Mouse (Mus musculus): ENCODE measurements around the gene Socs1. TPM values are rescaled to one million over a fixed set of nuclear protein-coding genes. Genes with fewer than 3 reads are reported as not detected.

Gene Socs1
- polyA plus RNA-seq, 1 experiment: 1.9 TPM

DNA sequence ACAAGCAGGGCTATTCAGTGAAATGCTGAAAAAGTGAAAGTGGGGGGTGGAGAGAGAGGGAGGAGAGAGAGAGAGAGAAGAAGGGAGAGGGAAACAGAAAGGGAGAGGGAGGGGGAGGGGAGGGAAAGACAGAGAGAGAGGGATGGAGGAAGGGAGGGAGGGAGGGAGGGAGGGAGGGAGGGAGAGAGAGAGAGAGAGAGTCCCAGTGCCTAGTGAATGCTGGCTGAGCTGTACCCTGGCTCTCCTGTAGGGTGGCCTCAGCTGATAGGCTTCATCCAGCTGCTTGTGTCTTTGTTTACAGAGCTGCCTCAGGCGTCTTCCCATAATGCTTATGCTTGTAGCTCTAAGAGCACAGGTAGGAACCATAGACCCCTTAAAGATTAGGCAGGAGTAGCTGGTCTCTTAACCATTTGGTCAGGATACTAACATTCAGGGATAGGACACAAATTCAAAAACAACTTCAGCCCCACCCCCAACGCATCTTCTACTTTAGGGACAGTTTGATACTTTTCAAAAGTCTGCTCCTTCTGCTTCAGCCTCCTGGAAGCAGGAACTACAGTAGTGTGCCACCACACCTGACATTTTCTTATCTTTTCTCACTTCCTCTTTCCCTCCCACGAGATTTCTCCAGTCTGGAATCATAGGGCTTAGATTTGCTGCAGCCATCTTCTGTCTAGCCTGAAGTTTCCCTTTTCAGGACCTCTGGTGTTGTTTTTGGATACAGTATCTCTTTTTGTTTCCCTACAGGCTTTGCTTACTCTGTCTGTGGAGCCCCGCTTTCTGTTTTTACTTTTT is 14.6 kb downstream of the Socs1 start:
- no peaks in the 10 kb centered on the region for H3K36me3 ChIP-seq (ENCODE audit: control insufficient read depth, insufficient read depth, low read length, poor library complexity, severe bottlenecking)
- no peaks in the 10 kb centered on the region for H3K4me1 ChIP-seq (ENCODE audit: control insufficient read depth, insufficient read depth, low read length)
- H3K27ac ChIP-seq (ENCODE audit: insufficient read depth, low read length): no peak overlapping the region
- H3K4me3 ChIP-seq (ENCODE audit: low read depth, low read length): no peak overlapping the region
- TF ChIP-seq CTCF (IDR thresholded peaks at IDR 0.05; ENCODE audit: low read depth, low read length): no peak
- TF ChIP-seq EP300 (IDR thresholded peaks at IDR 0.05; ENCODE audit: insufficient read depth, low read depth, low read length): no peak
- TF ChIP-seq POLR2A (IDR thresholded peaks at IDR 0.05; ENCODE audit: insufficient read depth, low read length): no peak
- no peaks in the 10 kb centered on the region for H3K9me3 ChIP-seq (replicated peaks; ENCODE audit: control insufficient read depth, insufficient read depth, low read length, poor library complexity, severe bottlenecking)
- H3K27me3 ChIP-seq (ENCODE audit: control insufficient read depth, insufficient read depth, low read length, poor library complexity, severe bottlenecking): no peaks in the 10 kb centered on the region
- H3K9ac ChIP-seq (ENCODE audit: low read depth, poor library complexity, severe bottlenecking): no peak overlapping the region

DNA sequence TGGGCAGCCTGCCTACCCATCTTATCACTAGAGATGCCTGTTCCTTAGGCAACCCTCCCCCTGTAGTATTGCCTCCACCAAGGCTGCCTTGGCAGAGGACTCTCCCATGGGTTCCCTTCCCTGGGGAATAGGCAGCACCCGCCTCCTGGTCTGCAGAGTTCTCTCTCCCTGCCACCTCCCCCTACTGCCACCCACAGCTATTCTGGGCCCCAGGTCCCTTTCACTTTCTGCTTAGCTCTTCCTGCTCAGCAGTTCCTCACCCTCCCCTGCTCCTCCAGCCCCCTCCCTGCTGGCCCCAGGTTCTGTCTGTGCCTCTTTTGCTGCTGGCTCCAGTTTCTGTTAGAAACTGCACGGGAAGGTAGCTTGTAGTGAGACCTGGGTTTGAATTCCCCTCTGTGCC is 15.7 kb downstream of the Socs1 start:
- Histone ChIP-seq H3K27me3 (ENCODE audit: control insufficient read depth, insufficient read depth, low read length, poor library complexity, severe bottlenecking) (no peaks in the 10 kb centered on the region), H3K36me3 (ENCODE audit: control insufficient read depth, insufficient read depth, low read length, poor library complexity, severe bottlenecking) (no peaks in the 10 kb centered on the region), H3K4me3 (ENCODE audit: low read depth, low read length) (no peak overlapping the region), H3K4me1 (ENCODE audit: control insufficient read depth, insufficient read depth, low read length) (no peaks in the 10 kb centered on the region), H3K9me3 (replicated peaks; ENCODE audit: control insufficient read depth, insufficient read depth, low read length, poor library complexity, severe bottlenecking) (no peaks in the 10 kb centered on the region), H3K27ac (ENCODE audit: insufficient read depth, low read length) (no peak overlapping the region), H3K9ac (ENCODE audit: low read depth, poor library complexity, severe bottlenecking) (no peak overlapping the region)
- no peak for TF ChIP-seq CTCF (IDR thresholded peaks at IDR 0.05; ENCODE audit: low read depth, low read length)
- TF ChIP-seq EP300 (IDR thresholded peaks at IDR 0.05; ENCODE audit: insufficient read depth, low read depth, low read length): no peak
- TF ChIP-seq POLR2A (IDR thresholded peaks at IDR 0.05; ENCODE audit: insufficient read depth, low read length): no peak

DNA sequence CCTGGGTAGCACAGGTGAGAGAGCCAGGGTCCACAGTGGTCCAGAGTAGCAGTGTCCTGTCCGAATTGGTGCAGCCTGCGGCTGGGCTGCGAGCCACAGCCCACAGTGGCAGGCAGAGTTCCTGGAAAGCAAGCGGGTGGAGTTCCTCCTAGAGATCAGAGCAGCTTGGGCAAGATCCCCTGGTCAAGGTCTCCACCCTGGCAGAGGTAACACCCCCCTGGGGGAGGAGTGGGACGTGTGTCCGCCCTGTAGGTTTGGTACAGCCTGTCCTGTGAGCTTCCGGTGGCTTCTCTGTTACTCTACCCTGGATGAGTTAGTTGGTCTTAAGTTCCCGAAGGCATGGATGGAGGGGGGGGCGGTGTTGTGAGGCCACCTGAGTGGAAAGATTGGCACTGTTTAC is 16.5 kb downstream of the Socs1 start:
- Histone ChIP-seq H3K27ac (ENCODE audit: insufficient read depth, low read length) (no peak overlapping the region), H3K4me3 (ENCODE audit: low read depth, low read length) (no peak overlapping the region), H3K9ac (ENCODE audit: low read depth, poor library complexity, severe bottlenecking) (no peak overlapping the region), H3K36me3 (ENCODE audit: control insufficient read depth, insufficient read depth, low read length, poor library complexity, severe bottlenecking) (no peaks in the 10 kb centered on the region), H3K9me3 (replicated peaks; ENCODE audit: control insufficient read depth, insufficient read depth, low read length, poor library complexity, severe bottlenecking) (no peaks in the 10 kb centered on the region), H3K27me3 (ENCODE audit: control insufficient read depth, insufficient read depth, low read length, poor library complexity, severe bottlenecking) (no peaks in the 10 kb centered on the region), H3K4me1 (ENCODE audit: control insufficient read depth, insufficient read depth, low read length) (no peaks in the 10 kb centered on the region)
- TF ChIP-seq POLR2A (IDR thresholded peaks at IDR 0.05; ENCODE audit: insufficient read depth, low read length) (no peak), CTCF (IDR thresholded peaks at IDR 0.05; ENCODE audit: low read depth, low read length) (no peak), EP300 (IDR thresholded peaks at IDR 0.05; ENCODE audit: insufficient read depth, low read depth, low read length) (no peak)

DNA sequence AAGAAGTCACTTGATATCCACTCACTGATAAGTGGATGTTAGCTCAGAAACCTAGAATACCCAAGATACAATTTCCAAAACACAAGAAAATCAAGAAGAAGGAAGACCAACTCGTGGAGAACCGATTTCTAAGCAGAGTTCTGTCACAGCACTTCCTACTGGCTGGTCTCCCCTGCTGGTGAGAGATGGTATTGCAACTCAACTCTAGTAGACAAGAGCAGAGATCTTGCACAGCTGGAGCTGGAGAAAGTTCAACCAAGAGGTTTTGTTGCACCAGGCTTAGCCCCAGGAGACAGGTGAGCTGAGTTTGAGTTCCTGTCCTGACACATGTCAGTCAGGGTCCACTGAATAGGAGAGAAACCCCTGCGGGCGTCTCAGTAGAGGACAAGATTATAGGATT is 18.2 kb downstream of the Socs1 start:
- Histone ChIP-seq H3K27me3 (ENCODE audit: control insufficient read depth, insufficient read depth, low read length, poor library complexity, severe bottlenecking) (no peaks in the 10 kb centered on the region), H3K36me3 (ENCODE audit: control insufficient read depth, insufficient read depth, low read length, poor library complexity, severe bottlenecking) (no peaks in the 10 kb centered on the region), H3K4me3 (ENCODE audit: low read depth, low read length) (no peak overlapping the region), H3K4me1 (ENCODE audit: control insufficient read depth, insufficient read depth, low read length) (no peaks in the 10 kb centered on the region), H3K27ac (ENCODE audit: insufficient read depth, low read length) (no peak overlapping the region), H3K9me3 (replicated peaks; ENCODE audit: control insufficient read depth, insufficient read depth, low read length, poor library complexity, severe bottlenecking) (no peaks in the 10 kb centered on the region), H3K9ac (ENCODE audit: low read depth, poor library complexity, severe bottlenecking) (no peak overlapping the region)
- TF ChIP-seq POLR2A (IDR thresholded peaks at IDR 0.05; ENCODE audit: insufficient read depth, low read length) (no peak), EP300 (IDR thresholded peaks at IDR 0.05; ENCODE audit: insufficient read depth, low read depth, low read length) (no peak), CTCF (IDR thresholded peaks at IDR 0.05; ENCODE audit: low read depth, low read length) (no peak)

DNA sequence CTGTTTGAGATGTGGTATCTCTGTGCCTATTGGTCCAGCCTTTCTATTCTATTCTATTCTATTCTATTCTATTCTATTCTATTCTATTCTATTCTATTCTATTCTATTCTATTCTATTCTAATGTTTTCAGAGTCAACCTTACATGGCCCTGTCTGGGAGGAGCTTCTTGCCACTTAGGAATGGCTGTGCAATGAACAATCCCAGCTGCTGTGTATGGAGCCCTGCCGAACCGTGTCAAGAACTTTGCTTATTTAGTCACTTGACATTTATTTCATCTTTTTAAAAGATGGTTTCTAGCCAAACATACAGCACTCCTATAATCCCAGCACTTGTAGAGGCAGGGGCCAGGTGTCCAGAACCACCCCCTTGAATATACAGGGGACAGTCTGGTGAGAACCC is 21.0 kb downstream of the Socs1 start:
- H3K27me3 ChIP-seq (ENCODE audit: control insufficient read depth, insufficient read depth, low read length, poor library complexity, severe bottlenecking): no peaks in the 10 kb centered on the region
- H3K36me3 ChIP-seq (ENCODE audit: control insufficient read depth, insufficient read depth, low read length, poor library complexity, severe bottlenecking): no peaks in the 10 kb centered on the region
- TF ChIP-seq CTCF (IDR thresholded peaks at IDR 0.05; ENCODE audit: low read depth, low read length) (no peak), EP300 (IDR thresholded peaks at IDR 0.05; ENCODE audit: insufficient read depth, low read depth, low read length) (no peak), POLR2A (IDR thresholded peaks at IDR 0.05; ENCODE audit: insufficient read depth, low read length) (no peak)
- no peaks in the 10 kb centered on the region for H3K4me1 ChIP-seq (ENCODE audit: control insufficient read depth, insufficient read depth, low read length)
- no peak overlapping the region for H3K4me3 ChIP-seq (ENCODE audit: low read depth, low read length)
- H3K9me3 ChIP-seq (replicated peaks; ENCODE audit: control insufficient read depth, insufficient read depth, low read length, poor library complexity, severe bottlenecking): no peaks in the 10 kb centered on the region
- H3K27ac ChIP-seq (ENCODE audit: insufficient read depth, low read length): no peak overlapping the region
- H3K9ac ChIP-seq (ENCODE audit: low read depth, poor library complexity, severe bottlenecking): no peak overlapping the region

DNA sequence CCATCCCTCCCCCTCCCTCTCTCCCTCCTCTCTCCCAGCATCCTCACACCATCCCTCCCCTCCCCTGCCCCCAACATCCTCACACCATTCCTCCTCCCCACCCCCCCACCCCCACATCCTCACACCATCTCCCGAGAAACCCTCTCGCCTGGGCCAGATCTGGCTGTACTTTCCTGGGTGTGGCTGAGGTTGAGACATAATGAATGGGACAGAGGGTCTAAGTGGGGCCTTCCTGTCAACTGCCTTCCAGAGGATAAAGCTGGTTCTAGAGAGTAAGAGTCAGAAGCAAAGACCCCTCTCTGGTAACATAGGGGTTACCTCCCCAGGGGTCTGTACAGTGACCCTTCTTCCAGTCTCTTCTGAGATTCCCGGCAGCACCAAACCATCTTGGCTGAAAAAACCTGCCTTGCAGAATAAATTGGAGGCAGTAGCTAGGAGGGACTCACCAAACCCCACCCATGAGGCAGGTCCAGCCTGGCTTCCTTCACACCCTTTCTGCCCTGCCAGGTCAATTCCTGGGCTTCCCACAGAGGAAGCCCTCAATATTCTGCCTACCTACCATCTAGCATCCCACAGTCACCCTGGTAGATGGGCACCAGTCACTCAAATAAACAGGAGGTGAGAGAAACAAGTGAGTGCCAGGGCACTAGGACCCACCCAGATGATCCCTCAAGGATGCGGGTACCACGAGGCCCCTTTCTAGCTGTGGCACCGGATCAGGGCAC is 21.6 kb downstream of the Socs1 start:
- Histone ChIP-seq H3K27me3 (ENCODE audit: control insufficient read depth, insufficient read depth, low read length, poor library complexity, severe bottlenecking) (no peaks in the 10 kb centered on the region), H3K4me3 (ENCODE audit: low read depth, low read length) (no peak overlapping the region), H3K36me3 (ENCODE audit: control insufficient read depth, insufficient read depth, low read length, poor library complexity, severe bottlenecking) (no peaks in the 10 kb centered on the region), H3K9ac (ENCODE audit: low read depth, poor library complexity, severe bottlenecking) (no peak overlapping the region), H3K27ac (ENCODE audit: insufficient read depth, low read length) (no peak overlapping the region), H3K9me3 (replicated peaks; ENCODE audit: control insufficient read depth, insufficient read depth, low read length, poor library complexity, severe bottlenecking) (no peaks in the 10 kb centered on the region), H3K4me1 (ENCODE audit: control insufficient read depth, insufficient read depth, low read length) (no peaks in the 10 kb centered on the region)
- TF ChIP-seq CTCF (IDR thresholded peaks at IDR 0.05; ENCODE audit: low read depth, low read length) (no peak), EP300 (IDR thresholded peaks at IDR 0.05; ENCODE audit: insufficient read depth, low read depth, low read length) (no peak), POLR2A (IDR thresholded peaks at IDR 0.05; ENCODE audit: insufficient read depth, low read length) (no peak)

Measured in ES-Bruce4 (cell line).